Mouse (Mus musculus) stomach, postnatal 0 days (tissue): ENCODE measurements at regions not wholly inside any gene's neighbourhood (a gene's known extent, or its start where the extent isn't known, plus 50 kb on each side); places are given as distances from the start of the nearest gene placed in this dataset.

Experiments
- ATAC-seq: fragments of 200-750 bp; cut with Nextera tagmentation; 2 replicates; pipeline ENCODE4 v1.8.0; 2017; ENCODE audit not compliant: low FRiP score, low TSS enrichment
- DNase-seq: peaks from one replicate; pipeline ENCODE4 v3.0.0-alpha.2; 2016; ENCODE audit warnings: low spot score
- H3K27ac ChIP-seq: fragments of 300-500 bp; sonication (generic); replicated peaks from 2 replicates; pipeline ENCODE4 v1.5.1; 2014; ENCODE audit warnings: mild to moderate bottlenecking, control low read depth
- H3K27me3 ChIP-seq: fragments of 300-500 bp; sonication (generic); 2 replicates; pipeline ENCODE4 v1.6.1; 2014; ENCODE audit warnings: low read length; ENCODE audit not compliant: control insufficient read depth, insufficient read depth
- H3K36me3 ChIP-seq: fragments of 300-500 bp; sonication (generic); 2 replicates; pipeline ENCODE4 v1.6.1; 2014; ENCODE audit warnings: low read length, mixed read lengths; ENCODE audit not compliant: control insufficient read depth, insufficient read depth
- H3K4me1 ChIP-seq: fragments of 300-500 bp; sonication (generic); replicated peaks from 2 replicates; pipeline ENCODE4 v1.6.1; 2014; ENCODE audit warnings: antibody characterized with exemption; ENCODE audit not compliant: control insufficient read depth, insufficient read depth
- H3K4me2 ChIP-seq: fragments of 300-500 bp; sonication (generic); replicated peaks from 2 replicates; pipeline ENCODE4 v1.6.1; 2014; ENCODE audit warnings: low read depth, mild to moderate bottlenecking, control low read depth, moderate library complexity
- H3K4me3 ChIP-seq: fragments of 300-500 bp; sonication (generic); 2 replicates; pipeline ENCODE4 v1.5.1; 2014; ENCODE audit warnings: low read depth, low read length, control low read depth
- H3K9ac ChIP-seq: fragments of 300-500 bp; sonication (generic); 2 replicates; pipeline ENCODE4 v1.6.1; 2014; ENCODE audit warnings: mild to moderate bottlenecking, low read length, control low read depth, mixed read lengths
- H3K9me3 ChIP-seq: fragments of 300-500 bp; sonication (generic); 2 replicates; pipeline ENCODE4 v1.6.1; 2016; ENCODE audit warnings: low read length; ENCODE audit not compliant: control insufficient read depth
- CTCF ChIP-seq: IDR thresholded peaks from 2 replicates; pipeline ENCODE4 v1.5.1; 2016; ENCODE audit warnings: antibody characterized with exemption, low read depth, mild to moderate bottlenecking, moderate library complexity
- EP300 ChIP-seq: optimal IDR thresholded peaks from 2 replicates; pipeline ENCODE3; 2016; ENCODE audit warnings: antibody characterized with exemption
- WGBS: fragments of 180-500 bp; shearing (Covaris S2); extraction: QIAGEN DNeasy Blood & Tissue Kit; methylation state at CpG from one replicate; pipeline ENCODE4 v1.1.7; 2014; 5-methylcytosine and 5-hydroxymethylcytosine counted together

DNA sequence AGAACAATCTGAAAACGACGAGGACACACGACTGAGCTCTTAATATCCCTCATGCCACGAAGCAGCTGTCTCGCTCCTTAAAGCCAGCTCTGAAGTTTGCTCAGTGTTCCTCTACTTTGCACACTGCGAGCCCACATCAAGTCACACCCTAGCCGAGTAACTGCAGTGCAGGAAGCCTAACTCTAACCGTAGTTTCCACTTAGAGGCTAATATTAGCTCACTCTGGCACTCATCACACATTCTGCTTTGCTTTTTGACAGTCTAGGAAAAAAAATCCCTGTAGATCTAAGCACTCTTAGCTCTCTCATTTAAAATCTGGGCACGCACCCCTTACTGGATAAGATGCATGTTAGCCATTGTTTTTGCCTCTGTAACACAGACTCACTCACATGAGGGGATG, 195.0 kb downstream of the Gpat3 start:
- Histone ChIP-seq H3K27me3 (no peaks in the 10 kb centered on the region), H3K9me3 (no peaks in the 10 kb centered on the region), H3K4me3 (no peak overlapping the region), H3K9ac (no peak overlapping the region), H3K36me3 (no peaks in the 10 kb centered on the region), H3K4me1 (no peaks in the 10 kb centered on the region), H3K27ac (no peak overlapping the region), H3K4me2 (no peak overlapping the region)
- ATAC-seq: no peak
- no peak for DNase-seq
- WGBS: 57% methylated on average over 9 of the region's 9 CpGs
- TF ChIP-seq CTCF: no peak
- TF ChIP-seq EP300: no peak

- Histone ChIP-seq H3K4me1 (no peaks in the 10 kb centered on the region), H3K27me3 (no peaks in the 10 kb centered on the region), H3K27ac (no peak overlapping the region), H3K4me2 (no peak overlapping the region), H3K9ac (no peak overlapping the region), H3K4me3 (no peak overlapping the region), H3K36me3 (no peaks in the 10 kb centered on the region), H3K9me3 (no peaks in the 10 kb centered on the region)
- WGBS: 54% methylated on average over 16 of the region's 16 CpGs
- ATAC-seq (no peak), DNase-seq (no peak)
- TF ChIP-seq CTCF (no peak), EP300 (no peak)
Observed at GRCm38 (mm10) chr5:101032968-101033367, 187.5 kb downstream of the Gpat3 start.

GRCm38 (mm10) chr5:101032147-101032900, 186.8 kb downstream of the Gpat3 start:
- no peaks in the 10 kb centered on the region for H3K4me1 ChIP-seq
- H3K9me3 ChIP-seq: no peaks in the 10 kb centered on the region
- H3K4me3 ChIP-seq: no peak overlapping the region
- H3K4me2 ChIP-seq: no peak overlapping the region
- 62% methylated on average over 12 of the region's 12 CpGs for WGBS
- ATAC-seq: no peak
- H3K36me3 ChIP-seq: no peaks in the 10 kb centered on the region
- no peak for TF ChIP-seq EP300
- no peak for TF ChIP-seq CTCF
- no peak for DNase-seq
- H3K27me3 ChIP-seq: no peaks in the 10 kb centered on the region
- H3K9ac ChIP-seq: no peak overlapping the region
- no peak overlapping the region for H3K27ac ChIP-seq

DNA sequence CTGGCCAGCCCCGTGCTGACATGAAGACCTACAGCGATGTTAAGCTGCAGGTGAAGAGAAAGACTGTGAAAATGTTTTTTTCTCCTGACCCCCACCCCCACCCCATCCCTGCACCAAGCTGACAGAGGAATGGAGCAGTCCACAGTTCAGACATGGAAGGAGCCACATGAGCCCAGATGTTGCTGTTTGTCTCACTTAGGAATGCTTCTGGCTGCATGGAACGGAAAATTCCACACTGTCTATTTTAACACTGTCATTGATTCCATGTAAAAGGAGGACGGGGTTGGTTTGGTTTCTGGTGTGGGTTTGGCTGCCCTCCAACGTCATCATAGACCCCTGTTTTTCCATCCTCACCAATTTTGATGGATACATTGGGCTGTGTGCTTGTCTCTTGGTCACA, 179.3 kb downstream of the Gpat3 start:
- no peak overlapping the region for H3K27ac ChIP-seq
- H3K36me3 ChIP-seq: no peaks in the 10 kb centered on the region
- no peak overlapping the region for H3K4me3 ChIP-seq
- no peak overlapping the region for H3K9ac ChIP-seq
- TF ChIP-seq CTCF (no peak), EP300 (no peak)
- no peaks in the 10 kb centered on the region for H3K9me3 ChIP-seq
- no peaks in the 10 kb centered on the region; the same call in 1 of the 2 replicates for H3K27me3 ChIP-seq
- no peaks in the 10 kb centered on the region for H3K4me1 ChIP-seq
- H3K4me2 ChIP-seq: no peak overlapping the region
- ATAC-seq (no peak), DNase-seq (no peak)
- 62% methylated on average over 5 of the region's 5 CpGs for WGBS

- WGBS: 65% methylated on average over 8 of the region's 8 CpGs
- Histone ChIP-seq H3K27ac (no peak overlapping the region), H3K4me1 (no peaks in the 10 kb centered on the region), H3K9me3 (no peaks in the 10 kb centered on the region), H3K36me3 (no peaks in the 10 kb centered on the region), H3K4me3 (no peak overlapping the region), H3K4me2 (no peak overlapping the region), H3K9ac (no peak overlapping the region), H3K27me3 (no peaks in the 10 kb centered on the region; the same call in 1 of the 2 replicates)
- ATAC-seq (no peak), DNase-seq (no peak)
- no peak for TF ChIP-seq CTCF
- no peak for TF ChIP-seq EP300
Observed at GRCm38 (mm10) chr5:101023784-101024183, 178.3 kb downstream of the Gpat3 start.

DNA sequence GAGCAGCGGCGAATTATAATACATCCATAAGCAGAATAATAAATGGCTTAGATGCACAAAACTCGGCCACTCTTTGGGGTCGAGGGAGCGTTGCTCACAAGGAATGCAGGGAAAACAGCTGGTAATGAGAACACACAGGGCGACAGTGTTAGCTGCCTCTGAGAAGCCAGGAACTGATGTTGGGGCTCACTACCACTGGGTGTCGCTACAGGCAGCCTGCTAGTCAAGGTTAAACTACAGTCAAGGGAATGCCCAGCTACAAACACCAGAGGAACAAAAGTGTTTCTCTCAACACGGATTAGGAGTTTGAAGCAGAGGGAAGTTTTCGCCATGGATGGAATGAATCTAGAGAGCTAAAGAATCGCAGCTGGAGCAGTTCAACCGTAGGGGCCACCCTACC, 175.3 kb downstream of the Gpat3 start:
- Histone ChIP-seq H3K27me3 (no peaks in the 10 kb centered on the region; the same call in 1 of the 2 replicates), H3K4me3 (no peak overlapping the region), H3K9me3 (no peaks in the 10 kb centered on the region), H3K27ac (0 out of 2 replicates have a peak overlapping the region, but pooled peaks have one; percentile 30), H3K4me1 (no peaks in the 10 kb centered on the region), H3K9ac (no peak overlapping the region), H3K36me3 (no peaks in the 10 kb centered on the region), H3K4me2 (no peak overlapping the region)
- peak; percentile 80 for DNase-seq
- WGBS: 7% methylated on average over 11 of the region's 11 CpGs
- ATAC-seq: peak; percentile 68
- TF ChIP-seq EP300 (no peak), CTCF (peak; percentile 96)
